Mouse (Mus musculus) lung, adult 2 months (tissue): ENCODE results near the gene Rabggta. TPM values are rescaled to one million over a fixed set of nuclear protein-coding genes. Genes with fewer than 3 reads are reported as not detected.
"Not testable (repeated sequence)": the region's sequence is repeated elsewhere in the genome, so short reads cannot be mapped to it uniquely, and the experiment has no call there.

Experiments used
- DNase-seq: peaks from one replicate; pipeline ENCODE4 v3.0.0; 2022
- H3K4me1 ChIP-seq: fragments of 200-500 bp; 2 replicates; pipeline ENCODE4 v1.6.1; 2011; ENCODE audit warnings: low read length; ENCODE audit not compliant: control insufficient read depth, insufficient read depth
- H3K4me3 ChIP-seq: fragments of 200-500 bp; replicated peaks from 2 replicates; pipeline ENCODE3; 2011; ENCODE audit warnings: low read depth, mild to moderate bottlenecking, control low read depth, low read length; ENCODE audit errors: extremely low read depth
- CTCF ChIP-seq: fragments of 200-500 bp; IDR thresholded peaks from 2 replicates; pipeline ENCODE4 v1.5.1; 2011; ENCODE audit warnings: mild to moderate bottlenecking, low read length, control low read depth; ENCODE audit not compliant: insufficient read depth
- POLR2A ChIP-seq: fragments of 200-500 bp; IDR thresholded peaks from 2 replicates; pipeline ENCODE4 v1.6.1; 2011; ENCODE audit warnings: low read depth, mild to moderate bottlenecking, control low read depth, low read length, borderline replicate concordance; ENCODE audit errors: extremely low read depth
- WGBS: fragments of 180-500 bp; shearing (Covaris S2); methylation state at CpG from one replicate; pipeline ENCODE4 v1.1.7; 2018; 5-methylcytosine and 5-hydroxymethylcytosine counted together
- polyA plus RNA-seq: library from polyadenylated mRNA; depleted of rRNA; stranded (reverse); fragments of >200 nt; gene quantifications from 2 replicates; pipeline ENCODE4 v1.2.3, GENCODE M21; 2012

Rabggta gene
- polyA plus RNA-seq, 1 experiment = 57.3 TPM

GRCm38 (mm10) chr14:55760156-55760555 lies 38.1 kb upstream of the Rabggta start:
- not testable (repeated sequence) for H3K4me1 ChIP-seq, H3K4me3 ChIP-seq
- peak; percentile 66 for TF ChIP-seq CTCF
- 0% methylated on average over 6 of the region's 6 CpGs for WGBS
- DNase-seq = peak; percentile 88

- Histone ChIP-seq H3K4me3 (no peak within 1 kb of the TSS), H3K4me1 (peaks cover 7% of the 10 kb centered on the region; the same call in 1 of the 2 replicates)
- 14% methylated on average over 8 of the region's 8 CpGs for WGBS
- no peak for DNase-seq
- TF ChIP-seq CTCF (peak; percentile 56), POLR2A (no peak)
Measured at GRCm38 (mm10) chr14:55758363-55758784, 36.3 kb upstream of the Rabggta start, which contains the start of gene Cideb. Gene Cideb, minus strand, starts transcription at chr14:55758458.

- H3K4me1 ChIP-seq = peaks cover 4% of the 10 kb centered on the region; the same call in 1 of the 2 replicates
- no peak overlapping the region for H3K4me3 ChIP-seq
- WGBS = 47% methylated on average over 6 of the region's 6 CpGs
- DNase-seq = no peak
- TF ChIP-seq POLR2A = no peak
- TF ChIP-seq CTCF = no peak
Measured at GRCm38 (mm10) chr14:55757566-55757965, 35.5 kb upstream of the Rabggta start.

- 90% methylated on average over 10 of the region's 10 CpGs for WGBS
- TF ChIP-seq POLR2A = no peak
- no peak for TF ChIP-seq CTCF
- no peak for DNase-seq
- Histone ChIP-seq H3K4me1 (peaks cover 11% of the 10 kb centered on the region), H3K4me3 (no peak overlapping the region)
Measured at GRCm38 (mm10) chr14:55747051-55747847, 25.2 kb upstream of the Rabggta start.

GRCm38 (mm10) chr14:55745861-55746237 lies 23.8 kb upstream of the Rabggta start:
- WGBS = 0% methylated on average over 31 of the region's 31 CpGs
- DNase-seq = no peak
- no peak for TF ChIP-seq CTCF
- Histone ChIP-seq H3K4me1 (peaks cover 11% of the 10 kb centered on the region), H3K4me3 (peak overlapping the region; percentile 86)

- TF ChIP-seq CTCF = no peak
- peak; percentile 72; the same call in 1 of the 2 replicates for TF ChIP-seq POLR2A
- Histone ChIP-seq H3K4me3 (peak within 1 kb of the TSS; percentile 86), H3K4me1 (peaks cover 11% of the 10 kb centered on the region)
- WGBS = 1% methylated on average over 48 of the region's 48 CpGs
- DNase-seq = peak; percentile 82
Measured at GRCm38 (mm10) chr14:55745180-55745860, 23.3 kb upstream of the Rabggta start, which contains the start of the genes Dhrs1 and Nop9. Gene Dhrs1, minus strand, starts transcription at chr14:55745690. Gene Nop9, plus strand, starts transcription at chr14:55745693.

GRCm38 (mm10) chr14:55743711-55744110 lies 21.6 kb upstream of the Rabggta start:
- DNase-seq = peak; percentile 90
- Histone ChIP-seq H3K4me3 (peak overlapping the region; percentile 1), H3K4me1 (peaks cover 11% of the 10 kb centered on the region)
- TF ChIP-seq POLR2A (no peak), CTCF (peak; percentile 98)
- WGBS = 17% methylated on average over 10 of the region's 10 CpGs

- TF ChIP-seq POLR2A (no peak), CTCF (no peak)
- DNase-seq = no peak
Measured at GRCm38 (mm10) chr14:55737086-55737687, 15.1 kb upstream of the Rabggta start.

GRCm38 (mm10) chr14:55735758-55736157 lies 13.7 kb upstream of the Rabggta start:
- 73% methylated on average over 4 of the region's 4 CpGs for WGBS
- no peak for TF ChIP-seq CTCF
- no peak for TF ChIP-seq POLR2A
- Histone ChIP-seq H3K4me3 (no peak overlapping the region), H3K4me1 (no peaks in the 10 kb centered on the region)
- no peak for DNase-seq

More at GRCm38 (mm10) chr14:55737086-55737687, 15.1 kb upstream of the Rabggta start:
- WGBS = 62% methylated on average over 9 of the region's 9 CpGs
- Histone ChIP-seq H3K4me3 (no peak overlapping the region), H3K4me1 (no peaks in the 10 kb centered on the region)

GRCm38 (mm10) chr14:55735334-55735733 lies 13.3 kb upstream of the Rabggta start:
- Histone ChIP-seq H3K4me1 (no peaks in the 10 kb centered on the region), H3K4me3 (no peak overlapping the region)
- no peak for DNase-seq
- TF ChIP-seq CTCF (no peak), POLR2A (no peak)
- 36% methylated on average over 3 of the region's 3 CpGs for WGBS
